Mouse (Mus musculus) heart, postnatal 0 days (tissue): ENCODE data around the gene Man2a1. TPM values are rescaled to one million over a fixed set of nuclear protein-coding genes. Genes with fewer than 3 reads are reported as not detected.

Source experiments
- ATAC-seq: fragments of 200-750 bp; cut with Nextera tagmentation; 2 replicates; pipeline ENCODE4 v1.8.0; 2017; ENCODE audit warnings: low read depth, moderate number of reproducible peaks, moderate library complexity; ENCODE audit not compliant: insufficient read depth
- DNase-seq: peaks from one replicate; pipeline ENCODE4 v3.0.0-alpha.2; 2016; ENCODE audit warnings: low spot score
- H3K27ac ChIP-seq: fragments of 300-500 bp; sonication (generic); 2 replicates; pipeline ENCODE4 v1.5.1; 2014; ENCODE audit warnings: low read depth, mild to moderate bottlenecking
- H3K27me3 ChIP-seq: fragments of 300-500 bp; sonication (generic); 2 replicates; pipeline ENCODE4 v1.6.1; 2014; ENCODE audit warnings: low read length, mixed read lengths; ENCODE audit not compliant: control insufficient read depth, insufficient read depth
- H3K36me3 ChIP-seq: fragments of 300-500 bp; sonication (generic); replicated peaks from 2 replicates; pipeline ENCODE4 v1.6.1; 2014; ENCODE audit warnings: low read length, mixed read lengths; ENCODE audit not compliant: control insufficient read depth, insufficient read depth
- H3K4me1 ChIP-seq: fragments of 300-500 bp; sonication (generic); 2 replicates; pipeline ENCODE4 v1.6.1; 2014; ENCODE audit warnings: antibody characterized with exemption; ENCODE audit not compliant: control insufficient read depth, insufficient read depth
- H3K4me2 ChIP-seq: fragments of 300-500 bp; sonication (generic); 2 replicates; pipeline ENCODE4 v1.6.1; 2014; ENCODE audit warnings: low read depth, mild to moderate bottlenecking, low read length, moderate library complexity
- H3K4me3 ChIP-seq: fragments of 300-500 bp; sonication (generic); 2 replicates; pipeline ENCODE4 v1.5.1; 2014; ENCODE audit warnings: low read depth, low read length
- H3K9ac ChIP-seq: fragments of 300-500 bp; sonication (generic); replicated peaks from 2 replicates; pipeline ENCODE4 v1.6.1; 2014; ENCODE audit warnings: low read depth, low read length, mixed read lengths
- H3K9me3 ChIP-seq: fragments of 300-500 bp; sonication (generic); replicated peaks from 2 replicates; pipeline ENCODE4 v1.6.1; 2016; ENCODE audit warnings: low read length; ENCODE audit not compliant: control insufficient read depth
- CTCF ChIP-seq: IDR thresholded peaks from 2 replicates; pipeline ENCODE4 v1.5.1; 2016; ENCODE audit warnings: antibody characterized with exemption, control low read depth, low read depth
- EP300 ChIP-seq: IDR thresholded peaks from 2 replicates; pipeline ENCODE4 v1.6.1; 2016; ENCODE audit warnings: antibody characterized with exemption, low read depth
- WGBS: fragments of 180-500 bp; shearing (Covaris S2); extraction: QIAGEN DNeasy Blood & Tissue Kit; methylation state at CpG from one replicate; pipeline ENCODE4 v1.1.7; 2014; 5-methylcytosine and 5-hydroxymethylcytosine counted together
- polyA plus RNA-seq: library from polyadenylated mRNA; unstranded; fragments of >200 nt; fragmentation: Nextera tagmentation; extraction: Ambion mirVana; gene quantifications from 2 replicates; pipeline ENCODE4 v1.2.1, GENCODE M21; 2015
- total RNA-seq: library from RNA; depleted of rRNA; stranded (reverse); fragments of >200 nt; gene quantifications from 2 replicates; pipeline ENCODE4 v1.2.3, GENCODE M21; 2014; ENCODE audit warnings: low replicate concordance

Man2a1 gene
- total and polyA plus RNA-seq, 2 experiments from 2014 or later = 2.7 to 14.4 TPM

DNA sequence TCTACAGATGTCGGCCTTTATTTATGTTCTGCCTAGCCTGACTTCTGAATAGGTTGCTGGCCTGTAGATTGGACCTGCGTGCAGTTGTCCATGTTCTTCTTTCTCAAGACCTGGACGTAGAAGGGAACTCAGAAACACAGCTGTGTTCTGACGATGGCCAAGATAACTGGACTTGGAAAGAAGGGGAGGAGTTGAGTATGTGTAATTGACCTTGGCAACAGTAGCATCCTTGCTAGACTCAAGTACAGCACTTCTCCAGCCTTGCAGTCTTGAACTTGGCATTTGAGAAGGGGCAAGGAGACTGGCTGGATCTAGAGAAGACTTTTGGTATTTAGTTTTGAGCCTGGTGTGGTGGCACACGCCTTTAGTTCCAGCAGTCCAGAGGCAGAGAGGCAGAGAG lies 10.9 kb downstream of the Man2a1 start:
- Histone ChIP-seq H3K27me3 (no peaks in the 10 kb centered on the region), H3K4me3 (no peak overlapping the region), H3K4me2 (no peak overlapping the region), H3K4me1 (peaks cover 15% of the 10 kb centered on the region), H3K27ac (peak overlapping the region; percentile 28; the same call in 1 of the 2 replicates), H3K9me3 (no peaks in the 10 kb centered on the region), H3K36me3 (peaks cover 7% of the 10 kb centered on the region; the same call in 1 of the 2 replicates), H3K9ac (no peak overlapping the region)
- TF ChIP-seq CTCF = no peak
- DNase-seq = no peak
- 71% methylated on average over 5 of the region's 5 CpGs for WGBS
- ATAC-seq = no peak

DNA sequence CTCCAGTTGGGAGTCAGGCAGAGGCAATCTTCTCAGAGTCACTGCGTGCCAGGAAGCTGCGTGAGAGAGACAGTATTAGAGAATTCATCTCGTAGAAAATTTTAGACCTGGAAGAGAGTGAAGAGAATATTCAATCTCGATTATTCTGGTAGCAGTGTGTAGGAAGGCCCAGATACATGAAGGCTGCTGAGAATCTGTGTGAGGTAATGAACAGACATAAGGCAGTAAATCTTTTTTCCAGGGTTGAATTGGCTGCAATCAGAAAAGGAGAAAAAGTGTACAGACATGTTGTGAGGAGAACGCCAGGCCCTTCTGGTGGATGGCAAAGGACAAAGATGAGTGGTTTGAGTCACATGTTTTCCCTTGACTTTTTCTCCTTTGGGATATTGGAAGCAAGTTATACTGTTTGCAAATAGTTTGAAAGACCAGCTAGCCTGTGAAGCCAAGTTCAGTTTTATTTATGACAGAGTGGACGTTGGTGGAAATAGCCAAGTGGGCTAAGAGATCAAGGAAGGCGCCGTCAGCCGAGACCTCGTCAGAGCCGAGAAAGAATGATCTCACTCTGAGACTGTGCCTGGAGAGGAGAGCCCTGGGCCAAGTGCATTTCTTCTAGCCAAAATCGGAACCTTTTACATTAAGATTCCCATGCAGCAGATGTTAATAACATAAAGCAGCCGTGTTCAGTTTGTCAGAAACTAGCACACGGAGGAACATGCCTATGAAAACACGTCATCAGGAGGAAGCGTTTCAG lies 11.8 kb downstream of the Man2a1 start:
- H3K4me2 ChIP-seq = no peak overlapping the region
- no peak overlapping the region for H3K4me3 ChIP-seq
- peaks cover 18% of the 10 kb centered on the region for H3K4me1 ChIP-seq
- no peaks in the 10 kb centered on the region for H3K9me3 ChIP-seq
- no peaks in the 10 kb centered on the region for H3K27me3 ChIP-seq
- 75% methylated on average over 16 of the region's 16 CpGs for WGBS
- H3K36me3 ChIP-seq = peaks cover 3% of the 10 kb centered on the region; the same call in 1 of the 2 replicates
- peak; percentile 50 for ATAC-seq
- peak overlapping the region; percentile 28; the same call in 1 of the 2 replicates for H3K27ac ChIP-seq
- no peak for DNase-seq
- no peak for TF ChIP-seq EP300
- TF ChIP-seq CTCF = no peak
- no peak overlapping the region for H3K9ac ChIP-seq

GRCm38 (mm10) chr17:64612930-64613329 lies 12.4 kb downstream of the Man2a1 start:
- Histone ChIP-seq H3K27me3 (no peaks in the 10 kb centered on the region), H3K4me1 (peaks cover 25% of the 10 kb centered on the region), H3K4me3 (no peak overlapping the region), H3K27ac (peak overlapping the region; percentile 16; the same call in 1 of the 2 replicates), H3K36me3 (peaks cover 3% of the 10 kb centered on the region; the same call in 1 of the 2 replicates), H3K9ac (no peak overlapping the region), H3K9me3 (no peaks in the 10 kb centered on the region), H3K4me2 (no peak overlapping the region)
- WGBS = 78% methylated on average over 3 of the region's 3 CpGs
- DNase-seq (no peak), ATAC-seq (no peak)
- TF ChIP-seq CTCF = no peak
- no peak for TF ChIP-seq EP300

- no peak overlapping the region for H3K9ac ChIP-seq
- H3K27me3 ChIP-seq = no peaks in the 10 kb centered on the region
- H3K4me3 ChIP-seq = no peak overlapping the region
- peak overlapping the region; percentile 16; the same call in 1 of the 2 replicates for H3K27ac ChIP-seq
- H3K9me3 ChIP-seq = no peaks in the 10 kb centered on the region
- H3K4me2 ChIP-seq = no peak overlapping the region
- DNase-seq (no peak), ATAC-seq (no peak)
- no peak for TF ChIP-seq EP300
- H3K36me3 ChIP-seq = peaks cover 3% of the 10 kb centered on the region; the same call in 1 of the 2 replicates
- peaks cover 29% of the 10 kb centered on the region for H3K4me1 ChIP-seq
- WGBS = 69% methylated on average over 3 of the region's 3 CpGs
Measured at GRCm38 (mm10) chr17:64613351-64613750, 12.8 kb downstream of the Man2a1 start.

DNA sequence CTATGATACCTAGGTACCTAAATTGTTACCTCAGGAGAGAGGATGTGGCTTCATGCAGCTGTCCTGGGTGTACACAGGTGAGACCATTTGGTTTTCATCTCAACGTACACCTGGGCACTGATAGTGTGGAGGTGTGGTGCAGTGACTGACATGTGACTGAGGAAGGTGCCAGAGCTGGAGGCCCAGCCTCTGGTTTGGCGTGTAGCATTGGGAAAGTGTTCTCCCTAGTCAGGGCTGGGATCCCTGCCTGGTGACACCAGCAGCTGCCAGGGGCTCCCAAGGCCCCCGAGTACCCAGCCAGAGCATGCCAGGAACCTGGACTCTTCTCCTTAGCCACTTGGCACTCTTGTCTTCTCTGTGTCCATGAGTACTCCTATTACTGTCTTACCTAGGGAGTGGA lies 14.3 kb downstream of the Man2a1 start:
- ATAC-seq = no peak
- H3K9ac ChIP-seq = no peak overlapping the region
- 78% methylated on average over 3 of the region's 3 CpGs for WGBS
- H3K36me3 ChIP-seq = peaks cover 3% of the 10 kb centered on the region; the same call in 1 of the 2 replicates
- H3K4me3 ChIP-seq = no peak overlapping the region
- H3K4me2 ChIP-seq = no peak overlapping the region
- no peak overlapping the region for H3K27ac ChIP-seq
- H3K27me3 ChIP-seq = no peaks in the 10 kb centered on the region
- TF ChIP-seq CTCF = no peak
- TF ChIP-seq EP300 = no peak
- no peaks in the 10 kb centered on the region for H3K9me3 ChIP-seq
- H3K4me1 ChIP-seq = peaks cover 43% of the 10 kb centered on the region
- DNase-seq = no peak

- H3K9me3 ChIP-seq = no peaks in the 10 kb centered on the region
- TF ChIP-seq CTCF = no peak
- no peak for TF ChIP-seq EP300
- no peak for DNase-seq
- H3K9ac ChIP-seq = no peak overlapping the region
- peaks cover 3% of the 10 kb centered on the region; the same call in 1 of the 2 replicates for H3K36me3 ChIP-seq
- no peaks in the 10 kb centered on the region for H3K27me3 ChIP-seq
- ATAC-seq = no peak
- no peak overlapping the region for H3K27ac ChIP-seq
- 56% methylated on average over 6 of the region's 6 CpGs for WGBS
- H3K4me2 ChIP-seq = no peak overlapping the region
- H3K4me3 ChIP-seq = no peak overlapping the region
- peaks cover 49% of the 10 kb centered on the region for H3K4me1 ChIP-seq
Measured at GRCm38 (mm10) chr17:64615420-64615819, 14.9 kb downstream of the Man2a1 start.
